12 mouse cellular contexts compared by ENCODE assay signal in genomic region chr1:75519576-75519975, GRCm38 (mm10). TPM values are rescaled to one million over a fixed set of nuclear protein-coding genes. Genes with fewer than 3 reads are reported as not detected.
DNase-seq lines count a peak whose midpoint lies in the region; ATAC-seq and TF ChIP-seq lines count a peak whose summit lies in the region.
"Had no signal": no experiment of that assay in that cellular context is flagged by ENCODE, and none has a peak within 500 bp of the region (broad histone marks: within the 10 kb centered on the region; RNA-seq: fewer than 3 reads in every experiment).

No protein-coding gene starts in this region.

- no peaks in the 10 kb centered on the region for H3K27me3 ChIP-seq in kidney, embryonic 14.5 days (ENCODE audit: control insufficient read depth, insufficient read depth, low read length)
- no peaks in the 10 kb centered on the region for H3K27me3 ChIP-seq in ES-Bruce4 (ENCODE audit: control insufficient read depth, insufficient read depth, low read length, poor library complexity, severe bottlenecking)
- no peaks in the 10 kb centered on the region for H3K27me3 ChIP-seq in intestine, embryonic 15.5 days (replicated peaks)
- no peaks in the 10 kb centered on the region for H3K27me3 ChIP-seq in forebrain, embryonic 15.5 days
- H3K27me3 ChIP-seq in cerebellum, adult 2 months (ENCODE audit: control insufficient read depth, insufficient read depth, low read length), result no peaks in the 10 kb centered on the region
- H3K27me3 ChIP-seq: limb, embryonic 12.5 days had no signal

- no peak for TF ChIP-seq CTCF in ES-Bruce4 (IDR thresholded peaks at IDR 0.05; ENCODE audit: low read depth, low read length)
- TF ChIP-seq CTCF in cerebellum, adult 2 months (IDR thresholded peaks at IDR 0.05; ENCODE audit: borderline replicate concordance, insufficient read depth, low read depth, low read length), result no peak

- no peak for ATAC-seq in kidney, embryonic 14.5 days (ENCODE audit: low FRiP score, low TSS enrichment)
- ATAC-seq in intestine, embryonic 15.5 days, result no peak
- ATAC-seq in forebrain, embryonic 15.5 days (replicated peaks), result no peak

- H3K4me3 ChIP-seq in kidney, embryonic 14.5 days (ENCODE audit: low read length), result no peak overlapping the region
- H3K4me3 ChIP-seq in ES-Bruce4 (ENCODE audit: low read depth, low read length), result no peak overlapping the region
- H3K4me3 ChIP-seq in intestine, embryonic 15.5 days (replicated peaks), result no peak overlapping the region
- no peak overlapping the region for H3K4me3 ChIP-seq in forebrain, embryonic 15.5 days
- no peak overlapping the region for H3K4me3 ChIP-seq in cerebellum, adult 2 months (replicated peaks; ENCODE audit: insufficient read depth, low read depth, low read length)
- H3K4me3 ChIP-seq: limb, embryonic 12.5 days had no signal

- no peaks in the 10 kb centered on the region for H3K9me3 ChIP-seq in kidney, embryonic 14.5 days (ENCODE audit: control insufficient read depth, low read length)
- H3K9me3 ChIP-seq in ES-Bruce4 (replicated peaks; ENCODE audit: control insufficient read depth, insufficient read depth, low read length, poor library complexity, severe bottlenecking), result no peaks in the 10 kb centered on the region
- no peaks in the 10 kb centered on the region for H3K9me3 ChIP-seq in intestine, embryonic 15.5 days
- H3K9me3 ChIP-seq in forebrain, embryonic 15.5 days, result no peaks in the 10 kb centered on the region
- H3K9me3 ChIP-seq: limb, embryonic 12.5 days had no signal

- TF ChIP-seq POLR2A in ES-Bruce4 (IDR thresholded peaks at IDR 0.05; ENCODE audit: insufficient read depth, low read length), result no peak
- no peak for TF ChIP-seq POLR2A in cerebellum, adult 2 months (IDR thresholded peaks at IDR 0.05; ENCODE audit: borderline replicate concordance, insufficient read depth, low read length)

- peaks cover 10% of the 10 kb centered on the region; the same call in 1 of the 2 replicates for H3K4me1 ChIP-seq in kidney, embryonic 14.5 days (ENCODE audit: control insufficient read depth, insufficient read depth, low read length)
- peaks cover 5% of the 10 kb centered on the region for H3K4me1 ChIP-seq in ES-Bruce4 (ENCODE audit: control insufficient read depth, insufficient read depth, low read length)
- H3K4me1 ChIP-seq in intestine, embryonic 15.5 days (replicated peaks), result peaks cover 23% of the 10 kb centered on the region
- H3K4me1 ChIP-seq in forebrain, embryonic 15.5 days, result peaks cover 11% of the 10 kb centered on the region; the same call in 1 of the 2 replicates
- no peaks in the 10 kb centered on the region; the same call in 1 of the 2 replicates for H3K4me1 ChIP-seq in cerebellum, adult 2 months (ENCODE audit: control insufficient read depth, insufficient read depth, low read length)

- DNase-seq in adrenal gland, adult 2 months, result peak; percentile 69
- DNase-seq in adrenal gland, postnatal 4 days (ENCODE audit: low spot score in 2 of 2), result no peak
- no peak for DNase-seq in kidney, adult 11 months
- no peak for DNase-seq in cerebellum, adult 2 months
- DNase-seq: cerebellum, adult 9-11 months had no signal

- TF ChIP-seq EP300 in ES-Bruce4 (IDR thresholded peaks at IDR 0.05; ENCODE audit: insufficient read depth, low read depth, low read length), result no peak

- no peak overlapping the region for H3K4me2 ChIP-seq in kidney, embryonic 14.5 days (replicated peaks; ENCODE audit: low read depth, low read length)
- no peak overlapping the region for H3K4me2 ChIP-seq in intestine, embryonic 15.5 days (replicated peaks)
- no peak overlapping the region for H3K4me2 ChIP-seq in forebrain, embryonic 15.5 days (replicated peaks)
- H3K4me2 ChIP-seq: limb, embryonic 12.5 days had no signal

- no peaks in the 10 kb centered on the region for H3K36me3 ChIP-seq in kidney, embryonic 14.5 days (ENCODE audit: control insufficient read depth, insufficient read depth, low read length)
- H3K36me3 ChIP-seq in ES-Bruce4 (ENCODE audit: control insufficient read depth, insufficient read depth, low read length, poor library complexity, severe bottlenecking), result no peaks in the 10 kb centered on the region
- H3K36me3 ChIP-seq in intestine, embryonic 15.5 days, result no peaks in the 10 kb centered on the region
- H3K36me3 ChIP-seq in forebrain, embryonic 15.5 days, result no peaks in the 10 kb centered on the region
- H3K36me3 ChIP-seq: limb, embryonic 12.5 days had no signal

- H3K9ac ChIP-seq in kidney, embryonic 14.5 days (ENCODE audit: low read depth, low read length), result no peak overlapping the region
- no peak overlapping the region for H3K9ac ChIP-seq in ES-Bruce4 (ENCODE audit: low read depth, poor library complexity, severe bottlenecking)
- H3K9ac ChIP-seq in intestine, embryonic 15.5 days, result no peak overlapping the region
- no peak overlapping the region for H3K9ac ChIP-seq in forebrain, embryonic 15.5 days (replicated peaks)
- H3K9ac ChIP-seq: limb, embryonic 12.5 days had no signal

- H3K27ac ChIP-seq in kidney, embryonic 14.5 days (ENCODE audit: low read depth, low read length), result peak overlapping the region; percentile 99; the same call in 1 of the 2 replicates
- H3K27ac ChIP-seq in ES-Bruce4 (ENCODE audit: insufficient read depth, low read length), result peak overlapping the region; percentile 41; the same call in 1 of the 2 replicates
- peak overlapping the region; percentile 98 for H3K27ac ChIP-seq in intestine, embryonic 15.5 days
- H3K27ac ChIP-seq in forebrain, embryonic 15.5 days (replicated peaks), result no peak overlapping the region
- H3K27ac ChIP-seq in cerebellum, adult 2 months (ENCODE audit: insufficient read depth, low read length), result no peak overlapping the region
- H3K27ac ChIP-seq: limb, embryonic 12.5 days had no signal

- WGBS in kidney, embryonic 14.5 days, result 52% methylated on average over 5 of the region's 5 CpGs
- WGBS in intestine, embryonic 15.5 days, result 36% methylated on average over 5 of the region's 5 CpGs
- 61% methylated on average over 5 of the region's 5 CpGs for WGBS in forebrain, embryonic 15.5 days
- WGBS in cerebellum, adult 2 months, result 43% methylated on average over 5 of the region's 5 CpGs

RNA-seq across cellular contexts. Expression of gene Stk11ip, which starts 1.8 kb away (rescaled TPM):
- total RNA-seq in adrenal gland, adult 2 months (2021), result 10 to 100 TPM; 16.6 to 19.3 TPM
- 59.5 and 66.7 TPM in 2 replicates for polyA plus RNA-seq in adrenal gland, adult 2 months (2012; rRNA removed)
- total RNA-seq in adrenal gland, postnatal 4 days (2021), result 10 to 100 TPM; 38.1 to 38.4 TPM
- polyA plus RNA-seq in kidney, embryonic 14.5 days (2014; fragmentation: Nextera tagmentation; extraction: Ambion mirVana), result 15.3 and 22.0 TPM in 2 replicates
- 18.8 and 22.7 TPM in 2 replicates for polyA plus RNA-seq in ES-Bruce4 (2011; ENCODE audit: insufficient read depth, insufficient read length, low read depth, missing spikeins)
- 18.2 and 18.9 TPM in 2 replicates for polyA plus RNA-seq in intestine, embryonic 15.5 days (2015; fragmentation: Nextera tagmentation; extraction: Ambion mirVana)
- polyA plus RNA-seq in forebrain, embryonic 15.5 days (2015; fragmentation: Nextera tagmentation; extraction: Ambion mirVana), result 19.6 and 20.1 TPM in 2 replicates
- 29.3 and 29.8 TPM in 2 replicates for polyA plus RNA-seq in cerebellum, adult 2 months (2012; rRNA removed)

RNA-seq across cellular contexts. Expression of gene Inha, which starts 12.7 kb away (rescaled TPM):
- total RNA-seq in adrenal gland, adult 2 months (2021), result 10 to 100 TPM; 15.0 to 38.5 TPM
- polyA plus RNA-seq in adrenal gland, adult 2 months (2012; rRNA removed), result 193 and 227 TPM in 2 replicates
- total RNA-seq in adrenal gland, postnatal 4 days (2021), result 10 to 100 TPM; 71.4 to 80.6 TPM
- polyA plus RNA-seq in kidney, embryonic 14.5 days (2014; fragmentation: Nextera tagmentation; extraction: Ambion mirVana), result 2.7 and 3.0 TPM in 2 replicates
- polyA plus RNA-seq in ES-Bruce4 (2011; ENCODE audit: insufficient read depth, insufficient read length, low read depth, missing spikeins), result 1.9 and 2.4 TPM in 2 replicates
- 5.2 and 8.9 TPM in 2 replicates for polyA plus RNA-seq in intestine, embryonic 15.5 days (2015; fragmentation: Nextera tagmentation; extraction: Ambion mirVana)
- 13.8 and 15.0 TPM in 2 replicates for polyA plus RNA-seq in forebrain, embryonic 15.5 days (2015; fragmentation: Nextera tagmentation; extraction: Ambion mirVana)
- polyA plus RNA-seq in cerebellum, adult 2 months (2012; rRNA removed), result 64.7 and 68.6 TPM in 2 replicates
- total RNA-seq: MEL had no signal

RNA-seq across cellular contexts. Expression of gene Obsl1, which starts 13.3 kb away (rescaled TPM):
- 10 to 100 TPM; 35.9 to 56.6 TPM for total RNA-seq in adrenal gland, adult 2 months (2021)
- polyA plus RNA-seq in adrenal gland, adult 2 months (2012; rRNA removed), result 81.5 and 101 TPM in 2 replicates
- total RNA-seq in adrenal gland, postnatal 4 days (2021), result 100 to 1,000 TPM; 241 to 242 TPM
- polyA plus RNA-seq in kidney, embryonic 14.5 days (2014; fragmentation: Nextera tagmentation; extraction: Ambion mirVana), result 79.8 and 83.2 TPM in 2 replicates
- 32.6 and 32.9 TPM in 2 replicates for polyA plus RNA-seq in ES-Bruce4 (2011; ENCODE audit: insufficient read depth, insufficient read length, low read depth, missing spikeins)
- 70.3 and 70.5 TPM in 2 replicates for polyA plus RNA-seq in intestine, embryonic 15.5 days (2015; fragmentation: Nextera tagmentation; extraction: Ambion mirVana)
- polyA plus RNA-seq in forebrain, embryonic 15.5 days (2015; fragmentation: Nextera tagmentation; extraction: Ambion mirVana), result 21.7 and 21.9 TPM in 2 replicates
- polyA plus RNA-seq in cerebellum, adult 2 months (2012; rRNA removed), result 41.1 and 44.0 TPM in 2 replicates

RNA-seq across cellular contexts. Expression of gene Slc4a3, which starts 26.5 kb away (rescaled TPM):
- total RNA-seq in adrenal gland, adult 2 months (2021), result 100 to 1,000 TPM in 1 of 2 experiments, 10 to 100 TPM in 1; 90.4 to 111 TPM
- 340 and 381 TPM in 2 replicates for polyA plus RNA-seq in adrenal gland, adult 2 months (2012; rRNA removed)
- total RNA-seq in adrenal gland, postnatal 4 days (2021), result 100 to 1,000 TPM; 136 to 143 TPM
- polyA plus RNA-seq in kidney, embryonic 14.5 days (2014; fragmentation: Nextera tagmentation; extraction: Ambion mirVana), result 14.4 and 18.8 TPM in 2 replicates
- 6.6 and 7.4 TPM in 2 replicates for polyA plus RNA-seq in ES-Bruce4 (2011; ENCODE audit: insufficient read depth, insufficient read length, low read depth, missing spikeins)
- 13.4 and 14.1 TPM in 2 replicates for polyA plus RNA-seq in intestine, embryonic 15.5 days (2015; fragmentation: Nextera tagmentation; extraction: Ambion mirVana)
- polyA plus RNA-seq in forebrain, embryonic 15.5 days (2015; fragmentation: Nextera tagmentation; extraction: Ambion mirVana), result 35.2 and 35.9 TPM in 2 replicates
- 99.5 and 99.6 TPM in 2 replicates for polyA plus RNA-seq in cerebellum, adult 2 months (2012; rRNA removed)
- total RNA-seq: megakaryocyte-erythroid progenitor cell, adult 5-6 weeks; MEL had no signal

RNA-seq across cellular contexts. Expression of gene Tmem198, which starts 40.2 kb away (rescaled TPM):
- total RNA-seq in adrenal gland, adult 2 months (2021), result 1 to 10 TPM; 2.5 to 2.8 TPM
- polyA plus RNA-seq in adrenal gland, adult 2 months (2012; rRNA removed), result 15.0 and 17.4 TPM in 2 replicates
- total RNA-seq in adrenal gland, postnatal 4 days (2021), result 1 to 10 TPM; 4.0 to 5.0 TPM
- 0.62 and 1.1 TPM in 2 replicates for polyA plus RNA-seq in kidney, embryonic 14.5 days (2014; fragmentation: Nextera tagmentation; extraction: Ambion mirVana)
- 0.27 and 0.53 TPM in 2 replicates for polyA plus RNA-seq in ES-Bruce4 (2011; ENCODE audit: insufficient read depth, insufficient read length, low read depth, missing spikeins)
- 2.2 and 2.4 TPM in 2 replicates for polyA plus RNA-seq in intestine, embryonic 15.5 days (2015; fragmentation: Nextera tagmentation; extraction: Ambion mirVana)
- 53.4 and 55.4 TPM in 2 replicates for polyA plus RNA-seq in forebrain, embryonic 15.5 days (2015; fragmentation: Nextera tagmentation; extraction: Ambion mirVana)
- polyA plus RNA-seq in cerebellum, adult 2 months (2012; rRNA removed), result 41.3 and 46.6 TPM in 2 replicates
- total RNA-seq: megakaryocyte-erythroid progenitor cell, adult 5-6 weeks had no signal

Comparison
In these comparisons a context has a peak if more than half of its experiments do, and no peak if none do; other contexts are left out.
1. H3K27ac ChIP-seq: peak in kidney, embryonic 14.5 days (single experiment), ES-Bruce4 (single experiment) and intestine, embryonic 15.5 days (single experiment); none in forebrain, embryonic 15.5 days (single experiment) and cerebellum, adult 2 months (single experiment).